Mouse (Mus musculus) kidney, adult 2 months (tissue): ENCODE measurements around the gene Prr12.

Experiments
- CTCF ChIP-seq: fragments of 200-500 bp; conservative IDR thresholded peaks from 2 replicates; pipeline ENCODE4 v1.5.1; 2011; ENCODE audit warnings: low read depth, mild to moderate bottlenecking, control low read depth, low read length, moderate library complexity, mixed read lengths; ENCODE audit not compliant: insufficient read depth, insufficient read length
- POLR2A ChIP-seq: fragments of 200-500 bp; IDR thresholded peaks from one replicate; pipeline ENCODE4 v1.6.1; 2011; ENCODE audit warnings: low read depth, low read length, control low read depth

- TF ChIP-seq CTCF (no peak), POLR2A (no peak)
These were observed 48.1 kb downstream of the Prr12 start for GRCm38 (mm10) chr7:45004546-45004945.
